Mouse (Mus musculus) olfactory bulb, adult 2 months (tissue): Measurements from ENCODE around the gene Ulk4.

Source experiments
- CTCF ChIP-seq: fragments of 200-500 bp; IDR thresholded peaks from 2 replicates; pipeline ENCODE4 v1.5.1; 2012; ENCODE audit warnings: low read depth, mild to moderate bottlenecking, low read length, moderate library complexity; ENCODE audit not compliant: insufficient read depth
- POLR2A ChIP-seq: fragments of 200-500 bp; IDR thresholded peaks from 2 replicates; pipeline ENCODE4 v1.6.1; 2012; ENCODE audit warnings: mild to moderate bottlenecking, low read depth, low read length, moderate library complexity; ENCODE audit not compliant: insufficient read depth

DNA sequence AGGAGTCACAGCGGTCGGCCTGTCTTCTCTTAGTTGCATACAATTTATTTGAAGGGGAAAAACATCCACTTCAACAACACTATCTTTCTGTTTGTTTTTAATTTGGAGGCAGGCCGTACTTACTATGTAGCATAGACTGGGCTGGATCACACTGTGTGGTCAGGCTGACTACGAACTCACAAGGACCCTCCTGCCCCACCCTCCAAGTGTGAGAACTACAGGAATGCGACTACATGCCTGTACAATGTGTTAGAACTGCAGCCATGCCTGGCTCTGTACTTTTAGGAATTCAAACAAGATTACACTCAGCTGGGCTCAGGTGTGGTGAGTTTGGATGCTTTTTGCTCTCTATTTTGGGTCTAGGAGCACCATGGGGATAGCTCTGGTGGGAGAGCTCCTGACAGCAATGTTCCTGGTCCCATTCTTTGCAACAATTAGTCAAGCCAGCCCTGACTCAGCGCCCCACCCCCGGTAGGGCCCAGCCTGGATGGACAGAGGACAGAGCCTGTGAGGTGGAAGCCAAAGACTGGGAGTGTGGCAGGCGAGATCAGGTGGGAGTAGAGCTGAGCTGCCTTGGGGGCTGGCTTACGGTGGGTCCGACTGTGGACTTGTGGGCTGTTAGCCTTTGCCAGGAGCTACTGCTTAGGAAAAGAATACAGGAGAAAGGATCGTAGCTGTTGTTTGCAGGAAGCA, 261.0 kb downstream of the Ulk4 start:
- TF ChIP-seq CTCF (no peak), POLR2A (no peak)
